Mouse (Mus musculus) left cerebral cortex, postnatal 36 days (tissue): ENCODE measurements around the gene Marcksl1. TPM values are rescaled to one million over a fixed set of nuclear protein-coding genes. Genes with fewer than 3 reads are reported as not detected.

Experiments used
- DNase-seq, 2 experiments: peaks; one replicate each; pipeline ENCODE4 v3.0.0; 2021 to 2022; ENCODE audit warnings: low spot score in 2 of 2, mixed read lengths in 1 of 2
- intact Hi-C: fragments of 180-260 bp; cut with DNase I; formaldehyde crosslinking; loops from one replicate; pipeline ENCODE4 v1.15.1; 2025
- microRNA-seq: library from miRNA; unstranded; fragments of <30 nt; microRNA quantifications from one replicate; pipeline ENCODE4 v1.2.0, GENCODE M21; 2022
- total RNA-seq, 2 experiments: library from RNA; stranded (reverse); gene quantifications; 2 replicates each; pipeline ENCODE4 v1.2.3; 2021

Marcksl1 gene
- total RNA-seq, 2 experiments from 2014 or later = 150 to 174 TPM

DNA sequence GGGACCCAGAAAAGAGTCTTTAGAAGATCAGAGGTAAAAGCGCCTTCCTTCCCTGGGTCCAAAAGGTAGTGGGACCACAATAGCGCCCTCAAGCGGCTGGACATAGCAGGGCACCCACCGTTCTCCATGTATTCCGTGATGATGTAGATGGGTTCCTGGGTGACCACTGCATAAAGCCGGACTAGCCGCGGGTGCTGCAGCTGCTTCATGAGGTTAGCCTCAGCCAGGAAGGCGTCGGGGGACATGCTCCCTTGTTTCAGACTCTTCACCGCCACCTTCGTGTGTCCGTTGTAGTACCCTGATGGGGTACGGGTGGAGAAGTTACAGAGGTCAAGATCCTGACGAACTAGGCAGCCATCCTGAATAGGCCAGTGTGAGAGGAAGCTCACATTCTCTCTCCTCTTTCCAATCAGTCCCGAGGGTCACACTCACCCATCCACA, 42.1 kb downstream of the Marcksl1 start:
- DNase-seq = peak in 1 of 2 experiments; percentile 34
- intact Hi-C loops = no loop called here

DNA sequence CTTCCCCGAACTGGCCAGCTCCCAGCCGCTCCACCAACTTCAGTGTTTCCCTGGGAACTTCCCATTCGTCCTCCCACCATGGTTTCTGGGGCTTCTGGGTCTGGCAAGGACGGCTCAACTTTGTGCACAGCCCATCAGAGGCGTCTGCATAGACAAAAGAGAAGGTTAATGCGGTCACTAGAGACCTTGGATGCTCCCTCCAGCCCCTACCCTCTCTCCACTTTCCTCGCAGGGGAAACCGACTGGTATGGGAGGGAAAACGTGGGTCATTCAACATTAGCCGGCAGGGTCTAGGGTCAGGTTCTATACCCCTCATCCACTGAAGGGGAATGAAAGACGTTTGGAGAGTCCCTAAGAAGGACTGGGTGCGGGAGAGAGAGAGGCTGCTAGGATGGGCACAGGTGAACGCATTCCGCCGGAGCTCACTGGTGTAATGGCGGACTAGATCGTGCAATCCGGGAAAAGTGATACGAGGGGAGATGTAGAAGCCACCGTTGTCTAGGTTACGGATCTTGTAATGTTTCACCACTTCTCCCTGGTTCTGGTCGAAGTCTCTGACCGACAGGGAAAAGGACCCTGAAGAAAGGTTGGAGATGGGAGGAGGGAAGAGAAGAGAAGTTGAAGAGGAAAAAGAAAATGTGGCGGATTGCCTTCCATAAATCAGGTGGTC, 42.6 kb downstream of the Marcksl1 start:
- DNase-seq = no peak
- intact Hi-C loops = no loop called here

DNA sequence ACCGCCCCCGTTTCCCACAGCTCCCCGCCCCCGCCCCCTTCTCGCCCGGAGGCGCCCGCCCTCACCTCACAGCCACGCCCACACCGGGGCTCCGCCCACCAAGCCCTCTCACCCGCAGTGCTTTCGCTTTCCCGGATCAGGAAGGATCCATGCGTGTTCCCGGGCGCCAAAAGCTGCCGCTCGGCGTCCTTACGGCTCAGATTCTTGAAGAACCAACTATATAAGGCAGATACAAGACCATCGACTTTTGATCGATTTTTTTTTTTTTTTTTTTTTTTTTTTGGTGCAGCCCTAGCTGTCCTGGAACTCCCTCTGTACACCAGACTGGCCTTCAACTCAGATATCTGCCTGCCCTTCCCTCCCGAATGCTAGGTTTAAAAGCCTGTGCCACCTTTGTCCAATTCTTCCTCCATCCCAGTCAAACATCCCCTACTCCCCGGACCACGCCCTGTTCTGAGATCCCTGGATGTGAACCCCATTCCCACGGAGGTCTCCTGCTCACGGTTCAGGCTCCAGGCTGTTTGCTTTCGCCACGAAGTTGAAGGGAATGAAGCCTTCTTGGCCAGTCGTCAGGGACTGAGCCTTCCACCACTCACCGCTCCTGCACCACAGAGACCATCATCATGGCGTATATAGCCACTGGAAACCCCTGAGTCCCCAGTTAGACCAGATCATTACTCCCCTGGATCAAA, 43.3 kb downstream of the Marcksl1 start:
- peak; percentile 57 to 70 for DNase-seq
- intact Hi-C loops = no loop called here

DNA sequence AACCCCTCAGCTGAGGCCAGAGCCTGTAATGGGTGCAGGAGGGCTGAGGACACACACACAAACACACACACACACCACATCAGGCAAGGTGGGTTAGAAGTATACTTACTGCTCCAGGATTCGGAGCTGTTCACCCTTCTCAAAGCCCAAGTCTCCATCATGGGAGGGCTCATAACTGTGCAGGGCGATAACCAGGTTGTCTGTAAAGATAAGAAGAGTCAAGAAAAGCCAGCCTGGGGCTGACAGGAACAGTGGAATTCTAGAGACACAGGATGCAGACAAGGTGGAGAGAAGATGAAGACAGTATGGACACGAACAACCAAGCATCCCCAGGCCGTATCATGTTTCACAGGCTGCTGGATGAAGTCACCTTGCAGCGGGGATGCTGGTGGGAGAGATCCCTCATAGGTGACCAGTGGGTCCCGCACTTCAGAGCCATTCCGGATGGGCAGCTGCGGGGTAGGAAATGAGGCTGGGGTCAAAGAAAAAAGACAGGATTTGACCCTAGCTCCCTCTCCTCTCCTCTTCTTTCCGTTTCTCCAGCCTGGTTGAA, 44.0 kb downstream of the Marcksl1 start:
- no peak for DNase-seq
- intact Hi-C loops = no loop called here

DNA sequence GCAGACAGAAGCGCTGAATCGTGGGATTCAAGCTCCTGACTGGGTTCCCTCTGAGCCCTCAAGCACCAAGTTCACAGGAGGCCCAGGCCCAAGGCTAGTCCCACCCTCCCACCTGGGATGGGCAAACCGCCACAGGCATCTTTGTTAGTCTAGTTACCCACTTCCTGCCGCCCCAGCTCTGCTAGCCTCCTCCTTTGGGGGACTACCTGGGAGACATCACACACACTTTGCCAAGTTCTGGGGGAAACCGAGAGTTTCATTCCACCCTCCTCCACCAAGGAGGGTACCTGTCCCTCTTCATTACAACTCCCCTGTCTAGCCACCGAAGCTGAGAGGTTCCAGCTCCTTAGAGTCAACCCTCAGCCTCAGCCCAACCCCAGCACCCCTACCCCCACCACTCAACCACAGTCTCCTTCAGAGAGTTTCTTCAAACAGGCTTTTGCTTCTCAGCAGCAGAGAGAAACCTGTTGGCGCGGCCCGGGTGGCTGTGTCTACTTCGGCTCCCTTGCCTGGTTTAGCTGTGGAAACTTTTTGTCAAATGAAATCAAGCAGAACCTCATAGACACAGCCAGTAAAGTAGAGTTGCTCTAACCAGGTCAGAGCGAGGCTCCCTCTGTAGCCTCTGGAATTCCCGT, 45.1 kb downstream of the Marcksl1 start:
- no peak for DNase-seq
- intact Hi-C loops = no loop called here

DNA sequence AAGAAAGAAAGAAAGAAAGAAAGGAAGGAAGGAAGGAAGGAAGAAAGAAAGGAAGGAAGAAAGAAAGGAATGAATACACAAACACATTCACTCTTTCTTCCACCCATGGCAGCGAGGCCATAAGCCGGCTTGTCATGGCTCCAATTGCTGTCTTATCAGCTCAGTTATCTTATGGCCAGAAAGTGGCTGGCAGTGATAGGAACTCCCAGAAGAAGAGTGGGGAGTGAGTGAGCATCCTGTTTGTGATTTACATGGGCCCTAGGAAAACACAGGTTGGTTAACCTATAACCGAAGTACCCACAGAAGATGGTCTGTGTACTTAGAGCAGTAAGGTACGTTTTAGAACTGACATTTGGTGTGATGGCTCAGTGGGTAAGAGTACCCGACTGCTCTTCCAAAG, 47.8 kb downstream of the Marcksl1 start:
- no peak for DNase-seq
- intact Hi-C loops = no loop called here

DNA sequence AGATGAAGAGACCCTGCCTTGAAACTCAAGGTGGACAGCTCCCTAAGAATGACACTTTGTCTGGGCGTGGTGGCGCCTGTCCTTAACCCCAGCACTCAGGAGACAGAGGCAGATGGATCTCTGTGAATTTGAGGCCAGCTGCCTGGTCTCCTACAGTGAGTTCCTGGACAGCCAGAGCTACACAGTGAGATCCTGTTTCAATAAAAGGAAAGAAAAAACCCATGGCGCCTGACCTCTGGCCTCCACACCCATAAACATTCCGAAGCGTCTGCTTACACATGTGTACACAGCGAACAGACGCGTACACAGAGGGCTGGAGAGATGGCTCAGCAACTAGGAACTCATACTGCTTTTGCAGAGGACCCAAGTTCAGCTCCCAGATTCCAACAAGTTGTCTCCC, 50.3 kb downstream of the Marcksl1 start:
- intact Hi-C loops = no loop called here
- no peak for DNase-seq

DNA sequence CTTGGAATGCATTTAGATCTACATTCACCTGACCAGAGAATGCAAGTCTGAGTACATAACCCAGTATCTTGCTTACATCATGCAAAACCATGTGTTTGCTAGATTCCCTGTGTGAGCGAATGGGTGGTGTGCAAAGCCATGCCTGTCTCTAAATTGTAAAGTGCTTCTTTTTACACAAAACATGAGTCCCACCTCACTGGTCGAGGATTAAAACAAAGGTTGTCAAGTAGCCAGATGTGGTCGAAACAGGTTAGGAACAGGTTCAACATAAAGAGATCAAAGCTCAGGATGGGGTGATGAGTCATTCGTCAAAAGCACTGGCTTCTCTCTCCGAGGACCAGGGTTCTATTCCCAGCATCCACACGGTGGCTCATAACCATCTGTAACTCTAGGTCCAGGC, 51.8 kb downstream of the Marcksl1 start:
- intact Hi-C loops = no loop called here
- no peak for DNase-seq

Small RNA genes lying within 50 kb of the gene (microRNA-seq; reads per million reads assigned to microRNA genes)
- gene Mir8119 = not detected

Other genes with a start within 250 kb of the Marcksl1 start
- gene Sync, start 226.0 kb upstream of the Marcksl1 start, total RNA-seq = 1 to 10 TPM; 1.3 to 2.1 TPM
- gene Rbbp4, start 178.2 kb upstream of the Marcksl1 start, total RNA-seq = 100 to 1,000 TPM; 115 to 123 TPM
- 10 to 100 TPM; 24.6 to 28.4 TPM for gene Zbtb8os, start 177.9 kb upstream of the Marcksl1 start, total RNA-seq
- gene Zbtb8a, start 135.5 kb upstream of the Marcksl1 start, total RNA-seq = 1 to 10 TPM; 4.7 to 6.5 TPM
- 1 to 10 TPM; 4.3 to 4.9 TPM for gene Zbtb8b, start 72.7 kb upstream of the Marcksl1 start, total RNA-seq
- gene Bsdc1, start 52.0 kb upstream of the Marcksl1 start, total RNA-seq = 10 to 100 TPM; 56.3 to 62.4 TPM
- under 1 TPM; 0.42 to 0.52 TPM for gene Tssk3, start 22.6 kb upstream of the Marcksl1 start, total RNA-seq
- not detected for gene Fam229a, start 22.4 kb upstream of the Marcksl1 start, total RNA-seq
- 10 to 100 TPM; 27.0 to 27.4 TPM for gene Hdac1, start 29.1 kb downstream of the Marcksl1 start, total RNA-seq
- gene Lck, start 60.1 kb downstream of the Marcksl1 start, total RNA-seq = 1 to 10 TPM; 2.1 to 2.6 TPM
- gene Fam167b, start 65.0 kb downstream of the Marcksl1 start, total RNA-seq = not detected
- gene Eif3i, start 87.1 kb downstream of the Marcksl1 start, total RNA-seq = 100 to 1,000 TPM; 121 to 140 TPM
- 10 to 100 TPM; 92.2 to 93.7 TPM for gene Tmem234, start 87.1 kb downstream of the Marcksl1 start, total RNA-seq
- gene Dcdc2b, start 100.7 kb downstream of the Marcksl1 start, total RNA-seq = 1 to 10 TPM; 2.9 to 7.7 TPM
- 10 to 100 TPM; 27.5 to 36.2 TPM for gene Iqcc, start 105.5 kb downstream of the Marcksl1 start, total RNA-seq
- gene Ccdc28b, start 110.4 kb downstream of the Marcksl1 start, total RNA-seq = 10 to 100 TPM; 53.7 to 60.8 TPM
- gene Txlna, start 127.5 kb downstream of the Marcksl1 start, total RNA-seq = 10 to 100 TPM; 40.2 to 45.3 TPM
- gene Kpna6, start 159.2 kb downstream of the Marcksl1 start, total RNA-seq = 100 to 1,000 TPM in 1 of 2 experiments, 10 to 100 TPM in 1; 93.3 to 101 TPM
- 10 to 100 TPM; 10.3 to 18.0 TPM for gene Tmem39b, start 183.3 kb downstream of the Marcksl1 start, total RNA-seq
- 10 to 100 TPM; 85.2 to 94.1 TPM for gene Khdrbs1, start 228.7 kb downstream of the Marcksl1 start, total RNA-seq